Mouse (Mus musculus) C2C12 (cell line): ENCODE results near the gene Vps36. TPM values are rescaled to one million over a fixed set of nuclear protein-coding genes. Genes with fewer than 3 reads are reported as not detected.

ENCODE experiments used
- H3K27me3 ChIP-seq: one replicate; pipeline ENCODE4 v1.6.1; 2011; ENCODE audit not compliant: control insufficient read depth, insufficient read depth, insufficient read length
- H3K36me3 ChIP-seq: one replicate; pipeline ENCODE4 v1.6.1; 2011; ENCODE audit not compliant: control insufficient read depth, insufficient read depth
- H3K4me3 ChIP-seq: one replicate; pipeline ENCODE4 v1.5.1; 2011; ENCODE audit warnings: mild to moderate bottlenecking, control low read depth; ENCODE audit not compliant: poor library complexity, insufficient read depth, severe bottlenecking
- H3K79me2 ChIP-seq: one replicate; pipeline ENCODE4 v1.6.1; 2011; ENCODE audit not compliant: control insufficient read depth, insufficient read depth
- H3K79me3 ChIP-seq: one replicate; pipeline ENCODE4 v1.6.1; 2011; ENCODE audit warnings: low read depth, control low read depth
- H3ac ChIP-seq: one replicate; pipeline ENCODE3; 2011; ENCODE audit warnings: low read depth; ENCODE audit not compliant: control insufficient read depth, insufficient read length
- CEBPB ChIP-seq: IDR thresholded peaks from one replicate; pipeline ENCODE4 v1.6.1; 2011; ENCODE audit warnings: low read depth, mild to moderate bottlenecking, control low read depth, moderate library complexity
- CTCF ChIP-seq: IDR thresholded peaks from one replicate; pipeline ENCODE4 v1.5.1; 2011; ENCODE audit not compliant: control insufficient read depth, insufficient read depth, insufficient read length
- FOSL1 ChIP-seq: IDR thresholded peaks from one replicate; pipeline ENCODE4 v1.8.0; 2011; ENCODE audit warnings: mild to moderate bottlenecking, low read length; ENCODE audit not compliant: poor library complexity, insufficient read depth, severe bottlenecking
- MAX ChIP-seq: IDR thresholded peaks from one replicate; pipeline ENCODE4 v1.6.1; 2011; ENCODE audit warnings: mild to moderate bottlenecking, control low read depth
- MYOD1 ChIP-seq: IDR thresholded peaks from one replicate; pipeline ENCODE4 v1.6.1; 2011; ENCODE audit warnings: low read depth; ENCODE audit not compliant: control insufficient read depth, insufficient read length
- MYOG ChIP-seq: IDR thresholded peaks from one replicate; pipeline ENCODE4 v1.6.1; 2011; ENCODE audit not compliant: control insufficient read depth, insufficient read length; ENCODE audit errors: extremely low read depth
- USF1 ChIP-seq: IDR thresholded peaks from one replicate; pipeline ENCODE4 v1.6.1; 2011; ENCODE audit warnings: low read depth, mild to moderate bottlenecking, control low read depth, moderate library complexity
- polyA plus RNA-seq: library from polyadenylated mRNA; unstranded; fragments of >200 nt; fragmentation: generic; extraction: Trizol; gene quantifications from one replicate; pipeline ENCODE4 v1.2.1, GENCODE M21; 2012; ENCODE audit warnings: missing spikeins

Gene Vps36
- polyA plus RNA-seq, 1 experiment = 22.9 TPM

- Histone ChIP-seq H3K4me3 (no peak overlapping the region), H3ac (no peak overlapping the region), H3K36me3 (peaks cover 6% of the 10 kb centered on the region), H3K79me3 (no peaks in the 10 kb centered on the region), H3K27me3 (no peaks in the 10 kb centered on the region), H3K79me2 (no peaks in the 10 kb centered on the region)
- TF ChIP-seq CTCF = no peak
- TF ChIP-seq USF1 = no peak
- TF ChIP-seq FOSL1 = no peak
- no peak for TF ChIP-seq CEBPB
- no peak for TF ChIP-seq MYOD1
- TF ChIP-seq MAX = no peak
- no peak for TF ChIP-seq MYOG
Measured at GRCm38 (mm10) chr8:22226361-22226760, 33.8 kb downstream of the Vps36 start.

- H3K4me3 ChIP-seq = no peak within 1 kb of the TSS
- H3ac ChIP-seq = peak within 1 kb of the TSS; percentile 52
- H3K27me3 ChIP-seq = no peaks in the 10 kb centered on the region
- H3K79me2 ChIP-seq = no peaks in the 10 kb centered on the region
- H3K36me3 ChIP-seq = peaks cover 5% of the 10 kb centered on the region
- H3K79me3 ChIP-seq = no peaks in the 10 kb centered on the region
- TF ChIP-seq MAX (no peak), CEBPB (peak; percentile 7), MYOG (no peak), FOSL1 (no peak), USF1 (no peak), CTCF (no peak), MYOD1 (no peak)
Measured at GRCm38 (mm10) chr8:22227061-22227877, 34.7 kb downstream of the Vps36 start, which contains the start of gene Thsd1. Thsd1 (plus strand) TSS chr8:22227313.

DNA sequence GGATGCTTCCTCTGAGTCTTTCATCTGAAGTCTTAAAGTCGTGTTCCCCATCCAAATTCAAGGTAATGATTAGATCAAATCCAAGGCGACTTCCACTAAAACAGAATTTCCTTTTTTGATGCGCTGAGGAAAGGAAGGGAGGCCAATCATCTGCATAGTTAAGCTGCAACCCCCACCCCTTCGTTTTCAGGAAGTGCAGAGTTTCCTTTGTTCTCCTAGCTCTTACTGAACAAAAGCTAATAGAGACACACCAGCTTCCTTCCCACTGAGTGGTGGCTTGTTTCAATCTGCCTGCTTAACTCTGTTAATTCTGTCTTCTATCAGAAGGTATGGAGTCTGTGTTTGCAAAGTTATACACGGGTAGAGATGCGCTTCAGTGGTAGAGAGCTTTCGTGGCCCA lies 36.0 kb downstream of the Vps36 start:
- no peaks in the 10 kb centered on the region for H3K79me3 ChIP-seq
- no peak overlapping the region for H3K4me3 ChIP-seq
- H3ac ChIP-seq = no peak overlapping the region
- TF ChIP-seq CTCF = no peak
- no peak for TF ChIP-seq USF1
- TF ChIP-seq MAX = no peak
- no peak for TF ChIP-seq MYOD1
- no peak for TF ChIP-seq MYOG
- TF ChIP-seq FOSL1 = no peak
- TF ChIP-seq CEBPB = no peak
- H3K79me2 ChIP-seq = no peaks in the 10 kb centered on the region
- no peaks in the 10 kb centered on the region for H3K36me3 ChIP-seq
- no peaks in the 10 kb centered on the region for H3K27me3 ChIP-seq

GRCm38 (mm10) chr8:22242986-22243385 lies 50.4 kb downstream of the Vps36 start:
- no peaks in the 10 kb centered on the region for H3K79me3 ChIP-seq
- no peaks in the 10 kb centered on the region for H3K79me2 ChIP-seq
- no peak overlapping the region for H3K4me3 ChIP-seq
- H3K36me3 ChIP-seq = no peaks in the 10 kb centered on the region
- TF ChIP-seq USF1 (no peak), CEBPB (no peak), MYOG (no peak), MAX (no peak), MYOD1 (no peak), FOSL1 (no peak), CTCF (no peak)
- no peak overlapping the region for H3ac ChIP-seq
- H3K27me3 ChIP-seq = peaks cover 3% of the 10 kb centered on the region

GRCm38 (mm10) chr8:22245663-22246062 lies 53.1 kb downstream of the Vps36 start:
- no peak overlapping the region for H3ac ChIP-seq
- H3K36me3 ChIP-seq = no peaks in the 10 kb centered on the region
- H3K27me3 ChIP-seq = peaks cover 3% of the 10 kb centered on the region
- H3K79me3 ChIP-seq = no peaks in the 10 kb centered on the region
- TF ChIP-seq FOSL1 = no peak
- H3K4me3 ChIP-seq = no peak overlapping the region
- no peaks in the 10 kb centered on the region for H3K79me2 ChIP-seq

- Histone ChIP-seq H3ac (no peak overlapping the region), H3K79me3 (no peaks in the 10 kb centered on the region), H3K79me2 (no peaks in the 10 kb centered on the region), H3K4me3 (no peak overlapping the region), H3K36me3 (no peaks in the 10 kb centered on the region), H3K27me3 (peaks cover 3% of the 10 kb centered on the region)
- TF ChIP-seq FOSL1 (no peak), MAX (no peak), USF1 (no peak), MYOG (no peak), CTCF (no peak), MYOD1 (no peak), CEBPB (no peak)
Measured at GRCm38 (mm10) chr8:22247956-22248355, 55.3 kb downstream of the Vps36 start.
